Mouse (Mus musculus) spleen, adult 12 weeks (tissue): ENCODE data around the gene Ppp1r15a.
"Not testable (repeated sequence)": the region's sequence is repeated elsewhere in the genome, so short reads cannot be mapped to it uniquely, and the experiment has no call there.

ENCODE experiments used
- DNase-seq: peaks from one replicate; pipeline ENCODE4 v3.0.0; 2022; ENCODE audit warnings: low spot score

Gene Ppp1r15a

GRCm38 (mm10) chr7:45550821-45551511 is 24.9 kb upstream of the Ppp1r15a start:
- no peak for DNase-seq

GRCm38 (mm10) chr7:45549641-45550436 is 23.8 kb upstream of the Ppp1r15a start:
- DNase-seq: no peak

- DNase-seq: no peak
Observed at GRCm38 (mm10) chr7:45544525-45544924, 18.5 kb upstream of the Ppp1r15a start.

GRCm38 (mm10) chr7:45540213-45540612 is 14.1 kb upstream of the Ppp1r15a start:
- DNase-seq: no peak

- DNase-seq: no peak
Observed at GRCm38 (mm10) chr7:45539095-45539494, 13.0 kb upstream of the Ppp1r15a start.

- DNase-seq: no peak
Observed at GRCm38 (mm10) chr7:45538163-45539041, 12.3 kb upstream of the Ppp1r15a start.

- no peak for DNase-seq
Observed at GRCm38 (mm10) chr7:45537602-45538001, 11.5 kb upstream of the Ppp1r15a start.

GRCm38 (mm10) chr7:45535676-45536075 is 9.6 kb upstream of the Ppp1r15a start:
- DNase-seq: no peak

- no peak for DNase-seq
Observed at GRCm38 (mm10) chr7:45530643-45531042, 4.6 kb upstream of the Ppp1r15a start.

GRCm38 (mm10) chr7:45529461-45529860 is 3.4 kb upstream of the Ppp1r15a start:
- no peak for DNase-seq

GRCm38 (mm10) chr7:45527169-45527568 is 1.1 kb upstream of the Ppp1r15a start:
- DNase-seq: not testable (repeated sequence)

GRCm38 (mm10) chr7:45526474-45527120 is 529 bp upstream of the Ppp1r15a start:
- DNase-seq: peak; percentile 43

- peak; percentile 82 for DNase-seq
Observed at GRCm38 (mm10) chr7:45524841-45525621, 1.0 kb downstream of the Ppp1r15a start.

GRCm38 (mm10) chr7:45523678-45524170 is 2.3 kb downstream of the Ppp1r15a start:
- no peak for DNase-seq

GRCm38 (mm10) chr7:45522957-45523676 is 3.0 kb downstream of the Ppp1r15a start:
- peak; percentile 41 for DNase-seq

- no peak for DNase-seq
Observed at GRCm38 (mm10) chr7:45522194-45522752, 3.8 kb downstream of the Ppp1r15a start.

- DNase-seq: peak; percentile 74
Observed at GRCm38 (mm10) chr7:45521728-45522184, 4.3 kb downstream of the Ppp1r15a start.

GRCm38 (mm10) chr7:45520605-45521004 is 5.5 kb downstream of the Ppp1r15a start:
- no peak for DNase-seq

GRCm38 (mm10) chr7:45519345-45520120 is 6.5 kb downstream of the Ppp1r15a start:
- DNase-seq: no peak
